Mouse (Mus musculus) right cerebral cortex, adult 18-20 months (tissue): ENCODE results near the gene Slc44a4.
A peak's percentile ranks its signal among the peaks of the same experiment; 100 is the strongest.
"Not testable (repeated sequence)": the region's sequence is repeated elsewhere in the genome, so short reads cannot be mapped to it uniquely, and the experiment has no call there.

Experiments
- DNase-seq: peaks from one replicate; pipeline ENCODE4 v3.0.0; 2022; ENCODE audit warnings: mixed read lengths

Slc44a4 gene

GRCm38 (mm10) chr17:34944362-34944761, 30.1 kb downstream of the Slc44a4 start:
- DNase-seq, result no peak

GRCm38 (mm10) chr17:34946486-34947140, 32.3 kb downstream of the Slc44a4 start:
- no peak for DNase-seq

- DNase-seq, result no peak
Observed at GRCm38 (mm10) chr17:34947606-34948005, 33.3 kb downstream of the Slc44a4 start.

- not testable (repeated sequence) for DNase-seq
Observed at GRCm38 (mm10) chr17:34948721-34949552, 34.7 kb downstream of the Slc44a4 start.

- DNase-seq, result no peak
Observed at GRCm38 (mm10) chr17:34949553-34949969, 35.3 kb downstream of the Slc44a4 start.

GRCm38 (mm10) chr17:34950514-34951455, 36.5 kb downstream of the Slc44a4 start:
- no peak for DNase-seq

GRCm38 (mm10) chr17:34951636-34952377, 37.5 kb downstream of the Slc44a4 start:
- DNase-seq, result peak; percentile 52

- DNase-seq, result peak; percentile 63
Observed at GRCm38 (mm10) chr17:34952378-34953040, 38.2 kb downstream of the Slc44a4 start.

GRCm38 (mm10) chr17:34953258-34953657, 39.0 kb downstream of the Slc44a4 start:
- no peak for DNase-seq

- no peak for DNase-seq
Observed at GRCm38 (mm10) chr17:34953904-34954303, 39.6 kb downstream of the Slc44a4 start.

- no peak for DNase-seq
Observed at GRCm38 (mm10) chr17:34954831-34955230, 40.6 kb downstream of the Slc44a4 start.

- DNase-seq, result no peak
Observed at GRCm38 (mm10) chr17:34955884-34956283, 41.6 kb downstream of the Slc44a4 start.

GRCm38 (mm10) chr17:34956340-34956739, 42.1 kb downstream of the Slc44a4 start:
- no peak for DNase-seq

- not testable (repeated sequence) for DNase-seq
Observed at GRCm38 (mm10) chr17:34957291-34957690, 43.0 kb downstream of the Slc44a4 start.

- not testable (repeated sequence) for DNase-seq
Observed at GRCm38 (mm10) chr17:34957966-34958365, 43.7 kb downstream of the Slc44a4 start.

- DNase-seq, result not testable (repeated sequence)
Observed at GRCm38 (mm10) chr17:34958734-34959129, 44.5 kb downstream of the Slc44a4 start.

- peak; percentile 83 for DNase-seq
Observed at GRCm38 (mm10) chr17:34959130-34959778, 45.0 kb downstream of the Slc44a4 start, which contains the start of gene Hspa1b. Hspa1b (minus strand) TSS chr17:34959238.

GRCm38 (mm10) chr17:34959881-34960515, 45.7 kb downstream of the Slc44a4 start:
- no peak for DNase-seq

GRCm38 (mm10) chr17:34960702-34961493, 46.6 kb downstream of the Slc44a4 start:
- peak; percentile 39 for DNase-seq

GRCm38 (mm10) chr17:34962125-34962524, 47.9 kb downstream of the Slc44a4 start:
- no peak for DNase-seq
